Mouse (Mus musculus) liver, adult 2 months (tissue): ENCODE results near the gene Vps50. TPM values are rescaled to one million over a fixed set of nuclear protein-coding genes. Genes with fewer than 3 reads are reported as not detected.
"Not testable (repeated sequence)": the region's sequence is repeated elsewhere in the genome, so short reads cannot be mapped to it uniquely, and the experiment has no call there.

Experiments
- DNase-seq: peaks from one replicate; pipeline ENCODE4 v3.0.0-alpha.2; 2011; ENCODE audit warnings: low read depth, low spot score; ENCODE audit errors: extremely low read depth
- H3K27ac ChIP-seq: fragments of 200-500 bp; replicated peaks from 2 replicates; pipeline ENCODE4 v1.5.1; 2012; ENCODE audit warnings: low read depth, mild to moderate bottlenecking, control low read depth, inconsistent platforms, low read length; ENCODE audit not compliant: insufficient read depth
- H3K27me3 ChIP-seq: fragments of 200-500 bp; 2 replicates; pipeline ENCODE4 v1.6.1; 2012; ENCODE audit warnings: mild to moderate bottlenecking, moderate library complexity, low read length, inconsistent platforms; ENCODE audit not compliant: control insufficient read depth, insufficient read depth
- H3K36me3 ChIP-seq: fragments of 200-500 bp; 2 replicates; pipeline ENCODE4 v1.6.1; 2012; ENCODE audit warnings: low read length, inconsistent platforms; ENCODE audit not compliant: control insufficient read depth, insufficient read depth
- H3K4me1 ChIP-seq: fragments of 200-500 bp; 2 replicates; pipeline ENCODE4 v1.6.1; 2011; ENCODE audit warnings: low read length; ENCODE audit not compliant: control insufficient read depth, insufficient read depth
- H3K4me3 ChIP-seq: fragments of 200-500 bp; 2 replicates; pipeline ENCODE4 v1.5.1; 2011; ENCODE audit warnings: low read depth, mild to moderate bottlenecking, control low read depth, low read length, moderate library complexity; ENCODE audit not compliant: insufficient read depth
- H3K79me2 ChIP-seq: fragments of 200-500 bp; 2 replicates; pipeline ENCODE4 v1.6.1; 2012; ENCODE audit warnings: inconsistent platforms, mild to moderate bottlenecking, low read length, moderate library complexity; ENCODE audit not compliant: control insufficient read depth, insufficient read depth
- H3K9ac ChIP-seq: fragments of 200-500 bp; 2 replicates; pipeline ENCODE4 v1.6.1; 2012; ENCODE audit warnings: low read depth, mild to moderate bottlenecking, control low read depth, inconsistent platforms, low read length
- CTCF ChIP-seq: fragments of 200-500 bp; IDR thresholded peaks from 2 replicates; pipeline ENCODE4 v1.5.1; 2011; ENCODE audit warnings: low read depth, low read length, control low read depth
- POLR2A ChIP-seq: fragments of 200-500 bp; IDR thresholded peaks from 2 replicates; pipeline ENCODE4 v1.6.1; 2011; ENCODE audit warnings: low read length, control low read depth; ENCODE audit not compliant: insufficient read depth; ENCODE audit errors: extremely low read depth
- WGBS: fragments of 180-500 bp; shearing (Covaris S2); methylation state at CpG from one replicate; pipeline ENCODE4 v1.1.7; 2018; 5-methylcytosine and 5-hydroxymethylcytosine counted together
- polyA plus RNA-seq: library from polyadenylated mRNA; depleted of rRNA; stranded (reverse); fragments of >200 nt; gene quantifications from 2 replicates; pipeline ENCODE4 v1.2.3, GENCODE M21; 2012; rRNA removed
- total RNA-seq: library from RNA; depleted of rRNA; stranded (reverse); fragments of >200 nt; gene quantifications from 2 replicates; pipeline ENCODE4 v1.2.3, GENCODE M21; 2014; rRNA removed

Vps50 gene
- total and polyA plus RNA-seq, 2 experiments = 1.3 to 11.8 TPM

DNA sequence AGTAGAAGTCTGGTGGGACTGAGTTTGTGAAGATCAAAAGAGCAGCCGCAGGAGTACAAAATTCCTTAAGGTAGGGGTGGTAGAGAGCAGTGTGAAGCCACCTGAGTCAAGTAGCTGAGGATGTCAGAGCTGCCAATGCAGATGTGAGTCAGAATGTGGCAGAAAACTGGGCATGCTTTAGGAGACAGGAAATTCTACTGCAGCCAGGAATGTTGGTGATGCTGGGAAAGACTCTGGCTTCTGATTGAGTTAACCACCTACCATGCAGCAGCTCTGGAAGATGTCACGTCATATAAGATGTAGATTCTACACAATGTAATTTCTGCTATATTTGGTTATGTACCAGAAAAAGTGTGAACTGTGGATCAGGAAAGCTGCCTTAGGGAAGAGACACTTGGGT, 114.6 kb downstream of the Vps50 start:
- no peak for DNase-seq
- Histone ChIP-seq H3K27me3 (no peaks in the 10 kb centered on the region), H3K79me2 (no peaks in the 10 kb centered on the region), H3K4me1 (no peaks in the 10 kb centered on the region), H3K36me3 (no peaks in the 10 kb centered on the region), H3K9ac (no peak overlapping the region), H3K27ac (no peak overlapping the region), H3K4me3 (no peak overlapping the region)
- TF ChIP-seq CTCF = no peak
- no peak for TF ChIP-seq POLR2A
- 85% methylated on average over 2 of the region's 2 CpGs for WGBS

- DNase-seq = peak; percentile 53
- H3K27ac ChIP-seq, H3K9ac ChIP-seq, H3K36me3 ChIP-seq, H3K27me3 ChIP-seq, H3K79me2 ChIP-seq, H3K4me1 ChIP-seq: not testable (repeated sequence)
- WGBS = 50% methylated on average over 11 of the region's 13 CpGs
- peak overlapping the region; percentile 30; the same call in 1 of the 2 replicates for H3K4me3 ChIP-seq
Observed at GRCm38 (mm10) chr6:3620428-3621387, 122.5 kb downstream of the Vps50 start.

Other genes with a start within 250 kb of the Vps50 start
- gene Samd9l, start 98.8 kb upstream of the Vps50 start, total RNA-seq = 14.6 and 24.8 TPM in 2 replicates
- 0.78 and 0.83 TPM in 2 replicates for gene Samd9l, start 98.8 kb upstream of the Vps50 start, polyA plus RNA-seq
- 0.55 and 0.60 TPM in 2 replicates for gene Hepacam2, start 84 bp upstream of the Vps50 start, total RNA-seq
- 0.07 and 0.17 TPM in 2 replicates for gene Hepacam2, start 84 bp upstream of the Vps50 start, polyA plus RNA-seq